Mouse (Mus musculus) embryonic facial prominence, embryonic 11.5 days (tissue): ENCODE results near the gene Syne2. TPM values are rescaled to one million over a fixed set of nuclear protein-coding genes. Genes with fewer than 3 reads are reported as not detected.

ENCODE experiments used
- ATAC-seq: fragments of 200-750 bp; cut with Nextera tagmentation; replicated peaks from 2 replicates; pipeline ENCODE4 v1.8.0; 2017; ENCODE audit warnings: low read depth; ENCODE audit not compliant: insufficient number of reproducible peaks, low FRiP score, low TSS enrichment
- DNase-seq: peaks from one replicate; pipeline ENCODE4 v3.0.0-alpha.2; 2015; ENCODE audit warnings: low spot score
- H3K27ac ChIP-seq: fragments of 300-500 bp; sonication (generic); replicated peaks from 2 replicates; pipeline ENCODE4 v1.5.1; 2014; ENCODE audit warnings: mild to moderate bottlenecking, low read depth, low read length, control low read depth
- H3K27me3 ChIP-seq: fragments of 300-500 bp; sonication (generic); 2 replicates; pipeline ENCODE4 v1.6.1; 2014; ENCODE audit warnings: mild to moderate bottlenecking, low read length, moderate library complexity, mixed read lengths; ENCODE audit not compliant: control insufficient read depth, insufficient read depth
- H3K36me3 ChIP-seq: fragments of 300-500 bp; sonication (generic); replicated peaks from 2 replicates; pipeline ENCODE4 v1.6.1; 2014; ENCODE audit warnings: low read depth, mild to moderate bottlenecking, low read length, moderate library complexity, mixed read lengths; ENCODE audit not compliant: control insufficient read depth, insufficient read depth
- H3K4me1 ChIP-seq: fragments of 300-500 bp; sonication (generic); 2 replicates; pipeline ENCODE4 v1.6.1; 2014; ENCODE audit warnings: low read length, mixed read lengths; ENCODE audit not compliant: control insufficient read depth, insufficient read depth
- H3K4me2 ChIP-seq: fragments of 300-500 bp; sonication (generic); 2 replicates; pipeline ENCODE4 v1.6.1; 2014; ENCODE audit warnings: low read depth, mild to moderate bottlenecking, control low read depth, low read length, moderate library complexity
- H3K4me3 ChIP-seq: fragments of 300-500 bp; sonication (generic); 2 replicates; pipeline ENCODE4 v1.5.1; 2014; ENCODE audit warnings: low read depth, low read length, control low read depth
- H3K9ac ChIP-seq: fragments of 300-500 bp; sonication (generic); replicated peaks from 2 replicates; pipeline ENCODE4 v1.6.1; 2014; ENCODE audit warnings: mild to moderate bottlenecking, control low read depth, low read length
- H3K9me3 ChIP-seq: fragments of 300-500 bp; sonication (generic); replicated peaks from 2 replicates; pipeline ENCODE4 v1.6.1; 2016; ENCODE audit warnings: mild to moderate bottlenecking, low read length, inconsistent platforms, mixed read lengths; ENCODE audit not compliant: control insufficient read depth
- WGBS: fragments of 180-500 bp; shearing (Covaris S2); extraction: QIAGEN DNeasy Blood & Tissue Kit; methylation state at CpG from one replicate; pipeline ENCODE4 v1.1.7; 2014; 5-methylcytosine and 5-hydroxymethylcytosine counted together
- polyA plus RNA-seq: library from polyadenylated mRNA; unstranded; fragments of >200 nt; fragmentation: Nextera tagmentation; extraction: Ambion mirVana; gene quantifications from 2 replicates; pipeline ENCODE4 v1.2.1, GENCODE M21; 2014

The Syne2 gene
- polyA plus RNA-seq, 1 experiment from 2014 or later = 73.0 TPM

GRCm38 (mm10) chr12:75794527-75794926 is 23.4 kb upstream of the Syne2 start:
- Histone ChIP-seq H3K27me3 (no peaks in the 10 kb centered on the region), H3K4me3 (no peak overlapping the region), H3K4me2 (no peak overlapping the region), H3K27ac (no peak overlapping the region), H3K9me3 (no peaks in the 10 kb centered on the region), H3K36me3 (no peaks in the 10 kb centered on the region), H3K9ac (no peak overlapping the region), H3K4me1 (no peaks in the 10 kb centered on the region)
- no peak for ATAC-seq
- 68% methylated on average over 4 of the region's 4 CpGs for WGBS
- DNase-seq = no peak

- DNase-seq = peak; percentile 56
- no peaks in the 10 kb centered on the region for H3K36me3 ChIP-seq
- 74% methylated on average over 2 of the region's 2 CpGs for WGBS
These were observed 21.4 kb upstream of the Syne2 start for GRCm38 (mm10) chr12:75796510-75796909.

GRCm38 (mm10) chr12:75806281-75806680 is 11.7 kb upstream of the Syne2 start:
- 85% methylated on average over 4 of the region's 4 CpGs for WGBS
- no peak for ATAC-seq
- no peak overlapping the region for H3K27ac ChIP-seq

More at GRCm38 (mm10) chr12:75796510-75796909, 21.4 kb upstream of the Syne2 start:
- H3K27me3 ChIP-seq = no peaks in the 10 kb centered on the region
- H3K27ac ChIP-seq = no peak overlapping the region
- no peak overlapping the region for H3K4me3 ChIP-seq
- H3K9ac ChIP-seq = no peak overlapping the region
- H3K9me3 ChIP-seq = no peaks in the 10 kb centered on the region
- H3K4me1 ChIP-seq = no peaks in the 10 kb centered on the region
- no peak for ATAC-seq
- no peak overlapping the region for H3K4me2 ChIP-seq

GRCm38 (mm10) chr12:75813766-75814165 is 4.2 kb upstream of the Syne2 start:
- Histone ChIP-seq H3K27me3 (no peaks in the 10 kb centered on the region), H3K36me3 (no peaks in the 10 kb centered on the region), H3K9ac (no peak overlapping the region), H3K27ac (no peak overlapping the region), H3K9me3 (no peaks in the 10 kb centered on the region), H3K4me3 (no peak overlapping the region), H3K4me1 (no peaks in the 10 kb centered on the region), H3K4me2 (no peak overlapping the region)
- 95% methylated on average over 2 of the region's 2 CpGs for WGBS
- no peak for ATAC-seq
- DNase-seq = no peak

More at GRCm38 (mm10) chr12:75806281-75806680, 11.7 kb upstream of the Syne2 start:
- Histone ChIP-seq H3K4me1 (no peaks in the 10 kb centered on the region), H3K36me3 (no peaks in the 10 kb centered on the region), H3K4me2 (no peak overlapping the region), H3K9ac (no peak overlapping the region), H3K4me3 (no peak overlapping the region), H3K27me3 (no peaks in the 10 kb centered on the region), H3K9me3 (no peaks in the 10 kb centered on the region)
- DNase-seq = no peak

GRCm38 (mm10) chr12:75814551-75814950 is 3.4 kb upstream of the Syne2 start:
- ATAC-seq (no peak), DNase-seq (no peak)
- Histone ChIP-seq H3K4me3 (no peak overlapping the region), H3K4me2 (no peak overlapping the region), H3K36me3 (no peaks in the 10 kb centered on the region), H3K4me1 (no peaks in the 10 kb centered on the region), H3K27me3 (no peaks in the 10 kb centered on the region), H3K9me3 (no peaks in the 10 kb centered on the region), H3K27ac (no peak overlapping the region), H3K9ac (no peak overlapping the region)
- 78% methylated on average over 6 of the region's 6 CpGs for WGBS

GRCm38 (mm10) chr12:75816981-75817856 is 715 bp upstream of the Syne2 start:
- no peak for DNase-seq
- no peaks in the 10 kb centered on the region for H3K36me3 ChIP-seq
- no peaks in the 10 kb centered on the region for H3K4me1 ChIP-seq
- H3K27ac ChIP-seq = no peak overlapping the region
- H3K9me3 ChIP-seq = no peaks in the 10 kb centered on the region
- no peak for ATAC-seq
- WGBS = 13% methylated on average over 25 of the region's 25 CpGs
- no peaks in the 10 kb centered on the region for H3K27me3 ChIP-seq
- H3K9ac ChIP-seq = peak overlapping the region; percentile 94; the same call in 1 of the 2 replicates
- peak overlapping the region; percentile 94 for H3K4me3 ChIP-seq
- peak overlapping the region; percentile 85 for H3K4me2 ChIP-seq

GRCm38 (mm10) chr12:75818453-75819434 is 810 bp downstream of the Syne2 start:
- peak overlapping the region; percentile 75 for H3K27ac ChIP-seq
- under 1% methylated on average over 93 of the region's 93 CpGs for WGBS
- no peaks in the 10 kb centered on the region; the same call in 1 of the 2 replicates for H3K4me1 ChIP-seq
- ATAC-seq (peak; percentile 71), DNase-seq (peak; percentile 73)
- peak overlapping the region; percentile 94 for H3K9ac ChIP-seq
- peak overlapping the region; percentile 85 for H3K4me2 ChIP-seq
- H3K4me3 ChIP-seq = peak overlapping the region; percentile 94
- H3K27me3 ChIP-seq = no peaks in the 10 kb centered on the region
- no peaks in the 10 kb centered on the region for H3K9me3 ChIP-seq
- H3K36me3 ChIP-seq = no peaks in the 10 kb centered on the region
